Comparison of ENCODE assay signal across 7 mouse cellular contexts in the genomic region with DNA sequence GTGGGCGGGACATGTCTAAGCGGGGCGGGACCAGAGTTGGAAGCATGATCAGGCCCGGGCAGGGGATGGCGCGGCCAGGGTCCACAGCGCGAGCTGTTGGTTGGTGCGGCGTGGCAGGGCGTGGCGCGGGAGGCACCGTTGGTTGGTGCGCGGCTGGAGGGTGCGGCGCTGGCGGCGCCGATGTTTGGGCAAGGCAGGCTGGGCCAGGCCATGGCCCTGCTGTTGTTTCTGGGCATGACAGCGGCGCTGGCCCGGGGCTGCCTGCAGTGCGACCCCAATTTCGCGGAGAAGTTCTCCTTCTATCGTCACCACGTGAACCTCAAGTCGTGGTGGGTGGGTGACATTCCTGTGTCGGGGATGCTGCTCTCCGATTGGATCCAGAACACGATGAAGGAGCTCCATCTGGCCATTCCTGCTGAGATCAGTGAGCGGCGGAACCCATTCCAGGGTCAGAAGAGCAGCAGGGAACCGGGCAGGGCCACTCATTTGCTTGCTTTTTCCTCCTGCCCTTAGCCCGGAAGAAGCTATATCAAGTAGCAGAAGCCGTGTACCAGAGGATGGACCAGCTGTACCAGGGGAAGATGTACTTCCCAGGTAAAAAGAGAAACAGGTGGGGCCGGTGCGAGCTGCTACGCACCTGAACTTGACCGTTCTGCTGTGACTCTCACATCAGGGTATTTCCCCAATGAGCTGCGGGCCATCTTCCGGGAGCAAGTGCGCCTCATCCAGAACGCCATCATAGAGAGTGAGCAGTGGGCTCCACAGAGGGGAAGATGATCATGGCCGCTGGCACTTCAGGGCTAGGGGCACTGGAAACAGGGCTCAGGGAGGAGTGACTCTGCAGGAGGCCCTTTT. TPM values are rescaled to one million over a fixed set of nuclear protein-coding genes. Genes with fewer than 3 reads are reported as not detected.
DNase-seq lines count a peak whose midpoint lies in the region; ATAC-seq and TF ChIP-seq lines count a peak whose summit lies in the region.

No protein-coding gene starts in this region.

- H3K36me3 ChIP-seq in intestine, postnatal 0 days (ENCODE audit: control insufficient read depth, insufficient read depth), result peaks cover 17% of the 10 kb centered on the region
- H3K36me3 ChIP-seq in midbrain, embryonic 12.5 days, result peaks cover 32% of the 10 kb centered on the region
- peaks cover 11% of the 10 kb centered on the region; the same call in 1 of the 2 replicates for H3K36me3 ChIP-seq in small intestine, adult 2 months (ENCODE audit: control insufficient read depth, insufficient read depth, low read length)

- DNase-seq in adrenal gland, adult 2 months, result peak; percentile 98
- DNase-seq in embryo, embryonic 11.5 days (ENCODE audit: low read depth, low spot score), result peak; percentile 87
- DNase-seq in gastrocnemius, postnatal 4 days (ENCODE audit: low spot score in 2 of 2), result peak; percentile 89 to 96
- DNase-seq in left cerebral cortex, postnatal 4 days, result peak; percentile 96

- intact Hi-C loops in left cerebral cortex, postnatal 4 days (cut with DNase I), result no loop called here

- H3K27me3 ChIP-seq in intestine, postnatal 0 days (replicated peaks; ENCODE audit: control insufficient read depth, insufficient read depth, low read length), result no peaks in the 10 kb centered on the region
- no peaks in the 10 kb centered on the region for H3K27me3 ChIP-seq in midbrain, embryonic 12.5 days
- no peaks in the 10 kb centered on the region for H3K27me3 ChIP-seq in small intestine, adult 2 months (ENCODE audit: control insufficient read depth, insufficient read depth, low read length)

- TF ChIP-seq POLR2A in small intestine, adult 2 months (IDR thresholded peaks at IDR 0.05; ENCODE audit: low read depth, low read length), result peak; percentile 21; the same call in 1 of the 2 replicates

- H3K9me3 ChIP-seq in intestine, postnatal 0 days (ENCODE audit: control insufficient read depth), result no peaks in the 10 kb centered on the region
- no peaks in the 10 kb centered on the region for H3K9me3 ChIP-seq in midbrain, embryonic 12.5 days

- 3% methylated on average over 47 of the region's 47 CpGs for WGBS in intestine, postnatal 0 days
- WGBS in midbrain, embryonic 12.5 days, result 2% methylated on average over 47 of the region's 47 CpGs
- 1% methylated on average over 47 of the region's 47 CpGs for WGBS in small intestine, adult 2 months

- peak overlapping the region; percentile 42 for H3K9ac ChIP-seq in intestine, postnatal 0 days (ENCODE audit: low read depth, low read length)
- H3K9ac ChIP-seq in midbrain, embryonic 12.5 days (replicated peaks), result peak overlapping the region; percentile 49

- peak overlapping the region; percentile 85 for H3K4me2 ChIP-seq in intestine, postnatal 0 days (replicated peaks; ENCODE audit: low read depth)
- H3K4me2 ChIP-seq in midbrain, embryonic 12.5 days (replicated peaks), result peak overlapping the region; percentile 66

- peak overlapping the region; percentile 73 for H3K27ac ChIP-seq in intestine, postnatal 0 days (ENCODE audit: low read depth, low read length)
- peak overlapping the region; percentile 80 for H3K27ac ChIP-seq in midbrain, embryonic 12.5 days (replicated peaks)
- H3K27ac ChIP-seq in small intestine, adult 2 months (ENCODE audit: insufficient read depth, low read depth, low read length), result peak overlapping the region; percentile 73

- H3K4me3 ChIP-seq in intestine, postnatal 0 days (ENCODE audit: low read depth, low read length), result peak overlapping the region; percentile 56
- H3K4me3 ChIP-seq in midbrain, embryonic 12.5 days, result peak overlapping the region; percentile 60
- peak overlapping the region; percentile 74 for H3K4me3 ChIP-seq in small intestine, adult 2 months (ENCODE audit: low read depth, low read length)

- 0 out of 2 replicates have a peak, but pooled peaks cover 3% of the 10 kb centered on the region for H3K4me1 ChIP-seq in intestine, postnatal 0 days (replicated peaks; ENCODE audit: control insufficient read depth, insufficient read depth, low read length)
- peaks cover 30% of the 10 kb centered on the region for H3K4me1 ChIP-seq in midbrain, embryonic 12.5 days
- peaks cover 15% of the 10 kb centered on the region for H3K4me1 ChIP-seq in small intestine, adult 2 months (ENCODE audit: control insufficient read depth, insufficient read depth, insufficient read length, low read length)

- peak; percentile 88 for ATAC-seq in intestine, postnatal 0 days
- peak; percentile 81 for ATAC-seq in midbrain, embryonic 12.5 days (ENCODE audit: low FRiP score, low read depth)

- TF ChIP-seq CTCF in intestine, postnatal 0 days (IDR thresholded peaks at IDR 0.05; ENCODE audit: low read depth), result 0 out of 2 replicates have a peak, but pooled peaks have one; percentile 20
- TF ChIP-seq CTCF in small intestine, adult 2 months (IDR thresholded peaks at IDR 0.05; ENCODE audit: extremely low read depth, insufficient read length, insufficient replicate concordance, low read depth, low read length), result no peak

RNA-seq across cellular contexts. Expression of a gene that starts 0.8 kb away (rescaled TPM):
- 10 to 100 TPM; 13.2 to 21.2 TPM for total RNA-seq in adrenal gland, adult 2 months (2021)
- 73.3 and 74.3 TPM in 2 replicates for polyA plus RNA-seq in adrenal gland, adult 2 months (2012; rRNA removed)
- 1 to 10 TPM; 8.3 to 8.4 TPM for total RNA-seq in gastrocnemius, postnatal 4 days (2021)
- polyA plus RNA-seq in intestine, postnatal 0 days (2015; fragmentation: Nextera tagmentation; extraction: Ambion mirVana), result 12.2 and 14.4 TPM in 2 replicates
- total RNA-seq in left cerebral cortex, postnatal 4 days (2021), result 10 to 100 TPM; 46.3 to 53.6 TPM
- 24.9 and 29.9 TPM in 2 replicates for polyA plus RNA-seq in midbrain, embryonic 12.5 days (2016; fragmentation: Nextera tagmentation; extraction: Ambion mirVana)
- polyA plus RNA-seq in small intestine, adult 2 months (2012; rRNA removed), result 20.8 and 36.3 TPM in 2 replicates

RNA-seq across cellular contexts. Expression of a gene that starts 1.0 kb away (rescaled TPM):
- 10 to 100 TPM; 18.0 to 19.4 TPM for total RNA-seq in adrenal gland, adult 2 months (2021)
- polyA plus RNA-seq in adrenal gland, adult 2 months (2012; rRNA removed), result 22.5 and 27.1 TPM in 2 replicates
- total RNA-seq in gastrocnemius, postnatal 4 days (2021), result 10 to 100 TPM; 24.0 to 25.4 TPM
- 14.4 and 15.4 TPM in 2 replicates for polyA plus RNA-seq in intestine, postnatal 0 days (2015; fragmentation: Nextera tagmentation; extraction: Ambion mirVana)
- total RNA-seq in left cerebral cortex, postnatal 4 days (2021), result 10 to 100 TPM; 52.0 to 52.1 TPM
- 60.4 and 67.0 TPM in 2 replicates for polyA plus RNA-seq in midbrain, embryonic 12.5 days (2016; fragmentation: Nextera tagmentation; extraction: Ambion mirVana)
- polyA plus RNA-seq in small intestine, adult 2 months (2012; rRNA removed), result 26.5 and 40.0 TPM in 2 replicates

RNA-seq across cellular contexts. Expression of a gene that starts 24.9 kb away (rescaled TPM):
- 100 to 1,000 TPM; 185 to 189 TPM for total RNA-seq in adrenal gland, adult 2 months (2021)
- 427 and 546 TPM in 2 replicates for polyA plus RNA-seq in adrenal gland, adult 2 months (2012; rRNA removed)
- total RNA-seq in gastrocnemius, postnatal 4 days (2021), result 100 to 1,000 TPM; 170 to 176 TPM
- 38.4 and 38.6 TPM in 2 replicates for polyA plus RNA-seq in intestine, postnatal 0 days (2015; fragmentation: Nextera tagmentation; extraction: Ambion mirVana)
- total RNA-seq in left cerebral cortex, postnatal 4 days (2021), result 10 to 100 TPM; 61.6 to 67.1 TPM
- polyA plus RNA-seq in midbrain, embryonic 12.5 days (2016; fragmentation: Nextera tagmentation; extraction: Ambion mirVana), result 83.6 and 86.5 TPM in 2 replicates
- 96.1 and 146 TPM in 2 replicates for polyA plus RNA-seq in small intestine, adult 2 months (2012; rRNA removed)

RNA-seq across cellular contexts. Expression of a gene that starts 39.3 kb away (rescaled TPM):
- 100 to 1,000 TPM in 1 of 2 experiments, 10 to 100 TPM in 1; 85.6 to 104 TPM for total RNA-seq in adrenal gland, adult 2 months (2021)
- 98.1 and 131 TPM in 2 replicates for polyA plus RNA-seq in adrenal gland, adult 2 months (2012; rRNA removed)
- total RNA-seq in gastrocnemius, postnatal 4 days (2021), result 10 to 100 TPM; 52.1 to 58.7 TPM
- 41.3 and 49.5 TPM in 2 replicates for polyA plus RNA-seq in intestine, postnatal 0 days (2015; fragmentation: Nextera tagmentation; extraction: Ambion mirVana)
- 100 to 1,000 TPM; 142 to 145 TPM for total RNA-seq in left cerebral cortex, postnatal 4 days (2021)
- polyA plus RNA-seq in midbrain, embryonic 12.5 days (2016; fragmentation: Nextera tagmentation; extraction: Ambion mirVana), result 94.0 and 99.1 TPM in 2 replicates
- 64.9 and 110 TPM in 2 replicates for polyA plus RNA-seq in small intestine, adult 2 months (2012; rRNA removed)

RNA-seq across cellular contexts. Expression of a gene that starts 45.9 kb away (rescaled TPM):
- total RNA-seq in adrenal gland, adult 2 months (2021), result 10 to 100 TPM; 54.1 to 73.9 TPM
- 165 and 166 TPM in 2 replicates for polyA plus RNA-seq in adrenal gland, adult 2 months (2012; rRNA removed)
- total RNA-seq in gastrocnemius, postnatal 4 days (2021), result 10 to 100 TPM; 50.7 to 50.8 TPM
- 21.5 and 23.5 TPM in 2 replicates for polyA plus RNA-seq in intestine, postnatal 0 days (2015; fragmentation: Nextera tagmentation; extraction: Ambion mirVana)
- total RNA-seq in left cerebral cortex, postnatal 4 days (2021), result 10 to 100 TPM; 80.9 to 83.2 TPM
- polyA plus RNA-seq in midbrain, embryonic 12.5 days (2016; fragmentation: Nextera tagmentation; extraction: Ambion mirVana), result 82.7 and 95.3 TPM in 2 replicates
- 45.4 and 84.1 TPM in 2 replicates for polyA plus RNA-seq in small intestine, adult 2 months (2012; rRNA removed)

Comparison
In these comparisons a context has a peak if more than half of its experiments do, and no peak if none do; other contexts are left out.
1. Peak in every context shown above with its lines: DNase-seq, ATAC-seq, H3K4me3 ChIP-seq and H3K27ac ChIP-seq.